Mouse (Mus musculus) kidney, adult 8-10 months (tissue): ENCODE results near the gene Anapc10.
"Not testable (repeated sequence)": the region's sequence is repeated elsewhere in the genome, so short reads cannot be mapped to it uniquely, and the experiment has no call there.

ENCODE experiments used
- DNase-seq, 2 experiments: peaks; one replicate each; pipeline ENCODE4 v3.0.0; 2022

The Anapc10 gene

GRCm38 (mm10) chr8:79711064-79711961, at the start of gene Anapc10, which contains the start of gene Abce1:
Gene Anapc10 (plus strand): TSS chr8:79711820.
Gene Abce1 (minus strand): TSS chr8:79711740.
- DNase-seq: peak; percentile 97 to 98

- no peak for DNase-seq
These were observed 35.2 kb upstream of the Anapc10 start for GRCm38 (mm10) chr8:79676461-79676860.

GRCm38 (mm10) chr8:79679005-79679404, 32.6 kb upstream of the Anapc10 start:
- no peak for DNase-seq

- DNase-seq: not testable (repeated sequence)
These were observed 31.5 kb upstream of the Anapc10 start for GRCm38 (mm10) chr8:79680083-79680482.

GRCm38 (mm10) chr8:79680555-79680954, 31.1 kb upstream of the Anapc10 start:
- peak in 1 of 2 experiments; percentile 4 for DNase-seq

- no peak for DNase-seq
These were observed 30.7 kb upstream of the Anapc10 start for GRCm38 (mm10) chr8:79680965-79681364.

- not testable (repeated sequence) for DNase-seq
These were observed 25.7 kb upstream of the Anapc10 start for GRCm38 (mm10) chr8:79685927-79686326.

GRCm38 (mm10) chr8:79692531-79692930, 19.1 kb upstream of the Anapc10 start:
- DNase-seq: no peak

GRCm38 (mm10) chr8:79706687-79707086, 4.9 kb upstream of the Anapc10 start:
- DNase-seq: no peak

- peak in 1 of 2 experiments; percentile 7 for DNase-seq
These were observed 1.1 kb downstream of the Anapc10 start for GRCm38 (mm10) chr8:79712676-79713075.

- no peak for DNase-seq
These were observed 9.9 kb downstream of the Anapc10 start for GRCm38 (mm10) chr8:79721537-79721936.

GRCm38 (mm10) chr8:79723308-79723707, 11.7 kb downstream of the Anapc10 start:
- DNase-seq: no peak

- DNase-seq: no peak
These were observed 13.0 kb downstream of the Anapc10 start for GRCm38 (mm10) chr8:79724589-79724988.

- no peak for DNase-seq
These were observed 16.3 kb downstream of the Anapc10 start for GRCm38 (mm10) chr8:79727900-79728299.

- DNase-seq: peak; percentile 19 to 26
These were observed 22.7 kb downstream of the Anapc10 start for GRCm38 (mm10) chr8:79734304-79734703.

- no peak for DNase-seq
These were observed 36.6 kb downstream of the Anapc10 start for GRCm38 (mm10) chr8:79748171-79748570.

- DNase-seq: no peak
These were observed 37.0 kb downstream of the Anapc10 start for GRCm38 (mm10) chr8:79748591-79748990.

- DNase-seq: no peak
These were observed 38.7 kb downstream of the Anapc10 start for GRCm38 (mm10) chr8:79750305-79750704.

GRCm38 (mm10) chr8:79794873-79795272, 83.3 kb downstream of the Anapc10 start:
- DNase-seq: not testable (repeated sequence)

- no peak for DNase-seq
These were observed 85.1 kb downstream of the Anapc10 start for GRCm38 (mm10) chr8:79796690-79797089.

GRCm38 (mm10) chr8:79804499-79804898, 92.9 kb downstream of the Anapc10 start:
- DNase-seq: no peak

- DNase-seq: no peak
These were observed 95.4 kb downstream of the Anapc10 start for GRCm38 (mm10) chr8:79806971-79807370.

- DNase-seq: no peak
These were observed 114.9 kb downstream of the Anapc10 start for GRCm38 (mm10) chr8:79826534-79826933.
